Mouse (Mus musculus) cerebellum, postnatal 36 days (tissue): ENCODE data around the gene Kif6.

Source experiments
- DNase-seq, 2 experiments: peaks; one replicate each; pipeline ENCODE4 v3.0.0; 2021 to 2022; ENCODE audit warnings: mixed read lengths in 2 of 2

Kif6 gene

DNA sequence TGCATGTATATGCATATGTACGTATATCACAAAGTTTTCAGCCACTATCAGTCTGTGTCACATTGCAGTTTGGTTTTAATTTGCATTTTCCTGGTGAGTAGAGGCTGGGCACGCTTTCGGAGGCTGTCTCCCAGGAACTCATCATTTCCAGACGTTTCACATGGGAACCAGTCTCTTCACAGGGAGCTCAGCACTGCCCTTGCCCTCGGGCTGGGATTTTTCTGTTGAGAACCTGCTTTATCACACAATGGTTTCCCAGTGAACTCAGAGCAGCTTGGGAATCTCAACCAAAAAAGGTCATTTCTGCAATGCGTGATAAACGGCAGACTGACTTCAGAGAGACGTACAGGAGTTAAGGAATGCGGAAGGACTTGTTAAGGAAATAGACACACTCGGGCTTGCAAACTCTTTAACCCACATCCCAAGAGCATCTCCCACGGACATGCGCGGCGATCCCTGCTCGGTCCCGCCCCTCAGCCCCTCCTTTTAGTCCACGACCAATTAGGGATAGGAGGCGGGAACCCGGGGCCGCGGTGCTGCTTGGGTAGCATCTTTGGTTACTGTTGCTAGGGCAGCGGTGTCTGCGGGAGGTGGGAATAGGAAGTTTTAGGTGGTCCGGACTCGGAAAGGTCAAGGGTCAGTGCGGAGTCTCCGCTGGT is at the start of gene Kif6:
Gene Kif6 (plus strand): TSS at position 560 of the 659 bp plus-strand sequence.
- DNase-seq = peak; percentile 76 to 81

DNA sequence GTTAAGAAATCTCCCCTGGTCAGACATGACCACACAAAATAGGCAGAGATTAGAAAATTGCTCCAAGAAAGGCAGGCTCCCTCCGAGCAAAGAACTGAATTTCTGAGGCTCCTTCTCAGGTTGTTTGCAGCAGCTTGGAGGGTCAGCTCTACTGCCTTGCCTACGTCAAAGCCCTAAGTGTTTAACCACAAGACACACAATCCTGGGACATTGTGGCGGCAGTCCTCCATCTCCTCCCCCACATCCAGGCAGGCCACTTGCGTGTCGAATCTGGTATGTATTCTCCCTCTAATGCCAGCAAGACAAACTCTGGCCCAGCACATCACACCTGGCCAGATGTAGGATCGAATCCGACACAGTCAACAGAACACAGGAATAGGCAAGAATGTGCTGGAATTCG is 46.2 kb upstream of the Kif6 start:
- no peak for DNase-seq

DNA sequence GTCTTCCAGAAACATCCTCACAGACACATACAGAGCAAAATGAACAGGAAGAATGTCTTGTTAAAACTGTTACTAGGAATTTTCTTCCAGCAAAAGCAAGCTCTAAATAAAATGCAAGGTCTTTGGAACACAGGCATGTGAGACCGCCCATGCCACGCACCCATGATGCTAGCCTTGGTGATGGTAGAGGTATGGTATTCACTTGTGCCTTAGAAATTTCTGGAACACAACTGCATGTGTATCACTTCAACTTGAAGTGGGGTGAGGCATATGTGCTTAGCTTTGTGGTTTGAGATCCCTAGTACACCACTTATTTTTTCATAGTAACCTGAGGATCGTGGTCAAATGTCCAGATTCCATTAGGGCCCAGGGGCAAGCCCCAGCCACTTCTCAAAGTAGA is 37.6 kb upstream of the Kif6 start:
- DNase-seq = no peak

DNA sequence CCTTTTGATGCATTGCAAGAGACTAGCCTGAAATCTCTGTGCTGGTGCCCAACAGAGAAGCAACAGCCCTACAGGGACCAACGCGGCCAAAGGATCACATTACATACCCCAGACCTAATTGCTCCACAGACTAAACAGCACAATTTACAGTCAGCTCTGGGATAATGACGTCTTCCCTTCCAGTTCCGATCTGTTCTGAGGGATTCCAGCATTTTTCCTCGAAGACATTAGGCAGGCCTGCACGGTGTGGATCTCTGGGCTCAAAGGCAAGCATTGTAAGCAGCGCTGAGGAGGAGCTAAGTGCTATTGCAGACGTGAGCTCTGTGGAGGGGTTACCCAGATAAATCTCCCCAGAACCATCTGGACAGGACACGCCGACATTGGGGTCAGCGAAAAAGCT is 32.5 kb upstream of the Kif6 start:
- DNase-seq = no peak

DNA sequence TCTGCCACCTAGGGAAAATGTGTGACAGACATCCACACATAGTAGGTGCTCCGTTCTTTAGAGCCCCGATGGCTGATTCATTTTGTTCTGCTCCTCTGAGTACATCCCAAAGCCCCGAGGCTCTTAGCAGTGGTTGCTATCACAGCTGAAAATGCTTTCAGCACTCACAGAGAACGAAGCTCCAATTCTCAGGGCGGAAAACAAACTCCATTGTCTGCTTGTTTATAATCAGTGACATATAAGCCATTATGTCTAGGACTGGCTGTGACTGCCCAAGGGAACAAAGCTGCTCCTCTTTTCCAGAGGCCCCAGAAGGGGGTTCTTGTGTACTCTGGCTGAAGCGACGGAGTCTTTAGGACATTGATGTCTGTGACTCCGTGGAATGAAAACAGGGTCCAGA is 24.9 kb upstream of the Kif6 start:
- no peak for DNase-seq

DNA sequence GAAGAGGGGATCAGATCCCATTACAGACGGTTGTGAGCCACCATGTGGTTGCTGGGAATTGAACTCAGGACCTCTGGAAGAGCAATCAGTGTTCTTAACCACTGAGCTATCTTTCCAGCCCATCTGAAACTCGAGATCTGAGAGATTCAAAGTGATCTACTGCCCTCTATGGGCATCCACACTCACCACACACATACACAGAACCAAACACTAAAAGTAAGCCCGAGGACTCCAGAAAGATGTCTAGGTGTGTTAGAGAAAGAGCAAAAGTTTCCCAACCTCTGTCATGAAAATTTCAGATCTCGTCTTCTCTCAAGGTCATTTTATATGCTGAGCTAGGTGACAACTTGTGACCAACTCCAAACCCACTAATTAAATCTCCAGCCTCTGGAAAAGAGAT is 9.5 kb upstream of the Kif6 start:
- DNase-seq = no peak

DNA sequence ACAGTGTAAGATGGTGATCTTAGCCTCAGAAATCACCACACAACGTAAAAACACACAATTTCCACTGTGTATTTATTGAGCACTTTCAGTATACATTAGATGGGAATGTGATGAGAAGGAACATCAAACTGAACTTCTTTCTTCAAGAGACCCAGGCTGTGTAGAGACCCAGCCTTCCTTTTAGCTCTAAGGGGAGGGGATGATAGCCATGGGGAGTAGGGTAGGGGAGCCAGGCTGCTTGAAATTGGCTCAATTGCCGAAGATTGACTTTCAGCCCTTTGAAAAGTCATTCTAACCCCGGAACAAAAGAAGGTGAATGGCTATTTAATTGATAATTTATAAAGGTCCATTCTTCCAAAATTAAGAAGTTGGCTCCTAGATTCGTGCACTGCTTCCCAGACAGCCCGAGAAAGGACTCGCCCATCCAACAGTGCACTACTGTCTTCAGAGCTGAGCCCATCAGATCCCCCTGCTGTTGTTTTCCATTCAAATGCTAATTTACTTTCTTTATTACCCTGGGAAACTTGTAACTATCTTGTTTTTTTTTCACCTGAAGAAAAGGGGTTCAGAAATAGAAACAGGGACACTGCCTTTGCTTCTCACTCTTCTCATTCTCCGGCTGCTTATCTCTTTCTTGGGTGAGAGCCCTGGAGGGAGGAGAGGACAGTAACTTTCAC is 7.4 kb upstream of the Kif6 start:
- DNase-seq = no peak

DNA sequence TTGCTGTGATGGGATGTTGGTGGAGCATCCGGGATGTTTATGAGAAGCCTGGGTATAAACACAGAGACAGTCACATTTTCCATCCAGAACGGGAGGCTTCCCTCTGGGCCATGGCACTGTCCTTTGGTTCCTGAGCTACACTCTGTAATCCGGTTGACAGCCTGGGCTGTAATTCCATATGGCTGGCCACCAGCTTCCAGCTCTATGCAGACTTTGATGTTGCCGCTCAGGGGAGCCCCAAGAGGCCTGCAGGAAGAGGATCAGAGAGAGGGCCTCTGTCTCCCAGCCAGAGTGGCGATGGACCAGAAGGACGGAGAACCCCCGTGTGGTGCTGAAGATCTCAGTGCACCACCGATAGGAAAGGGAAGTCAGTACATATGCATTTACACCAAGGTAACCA is 4.6 kb upstream of the Kif6 start:
- peak; percentile 18 to 19 for DNase-seq

DNA sequence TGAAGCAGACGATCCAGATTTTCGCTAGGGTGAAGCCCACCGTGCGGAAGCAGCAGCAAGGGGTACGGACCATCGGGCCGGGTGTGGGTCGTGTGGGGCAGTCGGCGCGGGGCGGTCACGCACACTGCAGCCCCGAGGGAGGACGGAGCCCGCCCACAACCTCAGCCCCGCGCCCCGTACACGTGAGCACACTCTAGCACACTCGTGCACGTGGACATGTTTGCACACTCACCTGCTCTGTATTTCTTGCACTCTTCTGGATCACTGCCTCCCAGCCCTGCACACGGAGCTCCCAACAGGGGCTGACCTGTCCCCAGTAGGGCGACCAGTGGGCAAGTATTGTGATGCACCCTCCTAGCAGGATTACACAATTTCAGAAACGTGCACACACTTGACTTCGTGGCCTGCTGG is 310 bp downstream of the Kif6 start:
- DNase-seq = no peak

DNA sequence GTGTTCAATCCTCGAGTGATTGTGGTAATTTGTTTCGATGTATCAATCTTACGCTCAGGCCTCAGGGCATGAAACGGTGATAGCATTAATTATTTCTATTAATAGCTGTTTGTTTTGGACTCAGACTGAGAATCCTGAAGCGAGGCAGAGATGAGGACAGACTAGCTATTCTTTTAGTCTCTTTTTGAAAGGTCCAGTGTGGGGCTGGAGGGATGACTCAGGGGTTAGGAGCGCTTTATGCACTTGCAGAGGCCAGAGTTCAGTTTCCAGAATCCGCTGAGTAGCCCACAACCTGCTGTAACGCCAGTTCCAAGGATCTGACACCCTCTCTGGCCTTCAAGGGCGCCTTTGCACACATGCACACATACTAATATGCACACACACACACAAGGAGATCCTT is 9.6 kb downstream of the Kif6 start:
- no peak for DNase-seq

DNA sequence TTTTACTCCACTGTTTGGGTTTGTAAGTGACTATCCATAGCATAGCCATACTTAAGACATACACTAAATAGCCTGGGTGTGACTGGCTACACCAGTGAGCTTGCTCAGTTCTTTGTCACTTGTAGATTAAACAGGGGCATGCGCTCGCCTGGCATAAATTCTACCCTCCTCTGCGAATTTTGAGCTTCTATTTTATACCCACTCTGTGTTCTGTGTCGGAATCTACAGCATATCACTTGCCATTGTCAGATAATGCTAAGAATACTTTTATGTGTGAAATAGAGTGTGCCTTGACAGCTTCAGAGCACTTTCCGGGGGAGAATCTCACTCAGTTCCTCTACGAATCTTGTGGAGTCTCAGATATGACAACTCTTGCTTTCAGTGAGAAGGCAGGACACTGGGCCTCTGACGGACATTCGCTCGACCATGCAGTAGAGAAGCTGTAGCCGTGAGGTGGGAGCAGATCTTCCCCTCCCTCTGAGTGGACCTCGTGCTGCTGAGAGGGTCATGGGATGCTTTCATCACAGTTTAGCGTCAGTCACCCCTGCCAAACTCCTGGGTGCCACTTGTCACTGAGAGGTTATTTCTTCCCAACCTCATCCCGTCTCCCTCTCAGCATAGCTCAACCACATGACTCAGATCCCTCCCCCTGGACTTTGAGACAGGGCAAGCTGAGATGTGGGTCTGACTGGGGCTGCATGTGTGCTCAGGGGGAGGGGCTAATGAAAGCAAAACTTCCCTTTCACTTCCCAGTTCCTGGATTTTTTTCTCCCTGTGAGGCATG is 12.3 kb downstream of the Kif6 start:
- DNase-seq = no peak

DNA sequence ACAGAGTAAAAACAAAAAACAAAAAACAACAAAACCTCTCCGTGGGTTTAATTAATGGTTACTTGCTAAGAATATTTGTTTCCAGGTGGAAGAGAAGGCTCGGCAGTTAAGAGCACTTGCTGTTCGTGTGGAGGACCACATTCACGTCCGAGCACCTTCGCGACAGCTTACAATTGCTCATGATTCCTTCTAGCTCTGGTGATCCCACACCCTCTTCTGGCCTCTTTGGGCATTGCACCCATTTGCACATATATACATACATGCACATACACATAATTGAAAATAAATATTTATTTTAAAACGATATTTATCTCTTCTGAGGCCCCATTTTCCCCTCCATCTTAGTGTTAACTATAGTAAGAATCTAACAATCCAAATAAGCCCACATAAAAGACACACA is 13.9 kb downstream of the Kif6 start:
- DNase-seq = no peak

DNA sequence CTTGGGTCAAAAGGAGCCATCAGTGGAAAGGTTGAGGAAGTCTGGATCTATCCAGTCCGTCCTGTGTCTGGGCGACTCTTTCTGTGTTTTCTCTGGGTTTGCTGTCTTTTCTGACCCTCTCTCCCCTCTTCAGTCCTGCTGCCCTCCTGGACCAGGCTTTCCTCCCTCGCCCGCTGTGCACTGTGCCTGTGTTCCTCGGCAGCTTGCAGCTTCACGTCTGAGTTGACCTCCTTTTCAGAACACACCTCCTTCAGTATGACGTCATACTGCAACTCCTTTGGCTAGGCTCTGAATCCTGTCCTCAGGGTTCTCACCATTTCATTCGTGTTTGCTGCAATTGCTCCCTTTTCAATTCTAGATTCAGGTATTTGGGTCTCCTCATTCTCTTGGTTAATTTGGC is 18.1 kb downstream of the Kif6 start:
- DNase-seq = peak; percentile 57 to 59

DNA sequence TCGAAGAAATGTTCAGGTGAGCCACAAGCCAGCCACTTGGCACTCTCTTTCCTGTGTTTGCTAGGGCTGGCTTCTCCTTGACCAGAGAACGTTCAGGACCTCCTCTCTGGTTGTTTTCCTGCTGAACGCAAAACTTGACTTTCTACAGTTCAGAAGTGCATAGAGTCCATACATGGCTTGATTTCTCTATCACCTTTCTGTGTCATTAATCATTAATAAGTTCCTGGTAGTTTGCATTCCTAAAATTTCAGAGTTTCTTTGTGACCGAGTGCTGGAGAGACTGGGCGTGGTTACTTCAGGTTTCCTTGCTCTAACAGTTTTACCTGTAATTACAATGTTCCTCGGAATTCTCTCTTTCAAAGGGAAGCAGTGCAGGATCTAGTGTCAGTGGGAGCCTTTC is 27.0 kb downstream of the Kif6 start:
- DNase-seq = no peak

DNA sequence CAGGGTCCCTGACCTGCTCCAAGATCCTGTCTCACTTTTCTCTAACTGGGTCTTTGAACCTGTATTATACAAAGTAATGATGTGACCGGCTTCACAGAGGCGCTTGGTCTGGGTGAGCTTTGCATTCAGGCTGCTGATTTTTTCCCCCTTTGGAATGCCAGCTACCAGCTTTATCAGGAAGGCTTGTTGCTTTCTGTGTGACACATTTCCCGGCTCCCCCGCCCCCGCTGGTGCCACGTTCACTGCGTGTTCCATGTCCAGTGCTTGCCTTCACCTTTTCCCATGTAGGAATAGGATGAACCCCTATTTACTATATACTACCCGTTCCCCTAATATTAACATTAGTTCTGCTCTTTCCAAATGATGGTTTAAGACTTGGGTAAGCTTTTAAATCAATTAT is 27.4 kb downstream of the Kif6 start:
- no peak for DNase-seq

DNA sequence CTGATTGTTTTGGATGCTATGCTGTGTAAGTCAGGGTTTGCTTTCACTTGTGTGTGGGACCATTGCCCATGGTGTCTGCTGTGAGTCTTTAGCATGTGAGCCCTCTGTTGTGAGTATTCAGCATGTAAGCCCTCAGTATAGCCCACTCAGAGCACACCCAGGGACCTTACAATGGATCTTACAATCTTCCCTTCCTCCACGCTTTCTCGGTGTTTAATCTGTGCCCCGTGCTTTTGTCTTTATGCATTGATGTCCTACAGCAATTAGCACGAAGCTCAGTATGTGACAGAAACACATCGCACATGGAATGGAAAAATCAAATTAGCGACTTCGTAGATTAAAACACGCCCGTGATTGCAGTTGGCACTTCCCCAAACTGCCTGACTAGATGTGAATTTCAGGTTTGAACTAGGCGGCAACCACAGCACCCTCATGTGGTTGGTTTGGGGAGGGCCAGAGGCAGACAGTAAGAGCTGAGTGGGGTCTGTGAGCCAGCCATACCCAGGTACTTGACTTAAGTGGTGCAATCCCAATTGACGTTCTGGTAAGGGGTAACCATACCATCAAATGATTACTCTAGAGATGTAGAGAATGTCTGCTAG is 28.1 kb downstream of the Kif6 start:
- DNase-seq = peak; percentile 46 to 49

DNA sequence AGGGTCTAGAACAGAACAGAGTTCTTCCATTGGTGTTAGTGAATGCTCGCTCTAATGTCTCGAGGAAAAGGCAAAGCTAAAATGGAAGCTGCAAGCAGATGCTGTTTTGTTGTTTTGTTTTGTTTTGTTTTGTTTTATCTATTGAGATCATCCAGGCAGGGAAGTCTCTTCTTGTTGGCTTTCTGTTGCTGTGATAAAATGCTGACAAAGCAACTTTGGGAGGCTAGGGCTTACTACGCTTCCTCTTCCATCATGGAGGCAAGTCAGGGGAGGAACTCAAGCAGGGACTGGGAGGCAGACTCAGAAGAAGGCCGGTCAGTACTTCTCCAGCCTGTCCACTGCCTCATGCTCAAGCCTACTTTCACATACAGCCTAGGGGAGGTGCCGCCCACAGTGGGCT is 31.3 kb downstream of the Kif6 start:
- DNase-seq = no peak

DNA sequence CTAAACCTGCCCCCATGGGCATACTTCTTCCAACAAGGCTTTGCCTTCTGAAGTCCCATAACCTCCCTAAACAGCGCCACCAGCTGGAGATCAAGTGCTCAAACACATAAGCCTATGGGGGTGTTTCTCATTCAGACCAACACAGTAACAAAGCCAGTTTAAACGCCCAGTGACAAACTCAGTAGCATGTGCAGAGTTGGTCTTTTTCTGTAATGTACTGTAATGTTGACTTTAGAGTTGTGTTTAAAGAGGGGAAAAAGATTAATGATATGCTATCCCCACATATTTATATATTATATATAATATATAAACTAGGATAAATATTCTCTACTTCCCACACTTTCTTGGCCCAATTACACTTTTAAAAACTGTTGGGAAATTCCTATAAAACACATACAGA is 34.0 kb downstream of the Kif6 start:
- no peak for DNase-seq

DNA sequence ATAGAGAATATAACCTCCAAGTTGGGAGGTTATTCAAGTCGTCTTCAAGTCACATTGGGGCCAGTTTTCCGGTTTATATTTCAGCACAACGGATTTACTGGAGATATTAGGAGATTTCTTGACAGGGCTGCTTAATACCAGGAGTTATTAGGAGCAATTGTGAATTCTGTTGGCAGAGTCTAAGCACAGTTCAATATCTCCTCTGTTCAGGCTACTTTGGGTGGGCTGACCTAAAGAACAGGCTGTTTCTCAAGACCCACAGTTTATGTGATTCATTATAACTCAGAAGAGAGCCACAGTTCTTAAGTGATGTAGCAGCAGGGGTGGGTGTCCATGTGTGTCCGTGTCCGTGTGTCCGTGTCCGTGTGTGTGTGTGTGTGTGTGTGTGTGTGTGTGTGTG is 34.5 kb downstream of the Kif6 start:
- DNase-seq = no peak

DNA sequence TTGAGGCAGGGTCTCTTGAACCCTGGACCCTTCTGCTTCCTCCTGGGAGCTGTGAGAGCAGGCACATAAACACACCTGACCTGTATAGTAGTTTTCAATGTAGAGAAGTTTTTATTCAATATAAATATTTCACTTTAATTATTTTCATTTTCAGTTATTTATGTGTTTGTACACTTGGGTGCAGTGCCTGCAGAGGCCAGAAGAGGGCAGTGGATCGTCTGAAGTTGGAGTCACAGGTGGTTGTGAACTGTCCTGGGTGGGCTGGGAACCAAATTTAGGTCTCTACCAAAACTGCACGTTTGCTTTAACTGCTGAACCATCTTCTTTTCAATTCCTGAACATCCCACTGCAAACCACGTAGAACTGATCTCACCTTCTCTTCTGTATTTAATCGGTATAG is 35.4 kb downstream of the Kif6 start:
- no peak for DNase-seq

DNA sequence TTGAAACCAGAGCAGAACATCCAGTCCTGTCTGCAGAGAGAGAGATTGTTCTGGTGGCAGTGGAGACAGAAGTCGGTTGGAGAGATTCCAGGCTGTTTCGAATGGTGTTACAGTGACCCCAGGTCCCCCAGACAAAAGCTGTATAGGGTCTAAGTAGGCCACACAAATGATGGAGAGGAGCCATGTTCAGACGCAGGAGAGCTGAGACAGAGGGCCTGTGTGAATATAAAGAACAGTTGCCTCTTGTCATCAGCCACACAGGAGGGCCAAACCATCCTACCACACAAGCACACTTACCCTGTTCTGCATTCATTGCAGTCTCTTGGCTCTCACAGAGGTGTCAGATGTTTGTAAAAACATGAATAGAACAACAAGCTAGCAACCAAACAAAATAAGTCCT is 37.4 kb downstream of the Kif6 start:
- DNase-seq = no peak

DNA sequence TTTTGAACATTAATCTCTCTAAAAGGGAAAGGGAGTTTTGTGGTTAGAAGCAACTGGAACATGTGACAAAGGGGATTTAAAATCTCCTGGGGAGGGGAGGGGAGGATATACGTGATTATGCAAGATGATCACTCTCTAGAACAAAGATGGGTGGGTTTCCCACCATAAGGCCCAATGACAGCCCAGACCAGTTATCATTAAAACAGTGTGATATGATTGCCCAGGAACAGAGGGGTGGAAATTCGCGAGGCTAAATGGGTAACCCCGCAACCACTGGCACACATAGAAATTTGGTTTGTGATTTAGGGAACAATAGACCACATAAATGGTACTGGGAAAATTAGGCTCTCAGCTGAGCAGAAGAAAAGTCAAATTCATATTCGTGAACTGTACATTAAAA is 37.9 kb downstream of the Kif6 start:
- no peak for DNase-seq

DNA sequence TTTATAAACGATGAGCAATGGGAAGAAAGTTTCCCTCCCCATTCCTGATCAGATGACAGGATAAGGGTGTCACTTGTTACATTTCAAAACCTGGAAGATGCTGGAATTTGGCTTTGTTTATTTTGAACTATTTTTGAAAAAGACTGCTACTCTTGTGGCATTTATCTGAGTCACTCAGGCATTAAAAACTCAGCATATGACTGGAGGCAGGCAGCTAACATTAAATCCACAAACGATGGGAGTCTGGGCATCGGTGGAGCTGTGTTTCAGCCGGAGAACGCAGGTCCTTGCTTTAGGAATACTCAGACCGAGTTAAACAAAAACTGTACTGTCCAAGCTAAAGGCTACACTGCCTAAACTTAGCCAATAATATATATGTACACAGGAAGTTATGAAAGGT is 46.7 kb downstream of the Kif6 start:
- DNase-seq = no peak

DNA sequence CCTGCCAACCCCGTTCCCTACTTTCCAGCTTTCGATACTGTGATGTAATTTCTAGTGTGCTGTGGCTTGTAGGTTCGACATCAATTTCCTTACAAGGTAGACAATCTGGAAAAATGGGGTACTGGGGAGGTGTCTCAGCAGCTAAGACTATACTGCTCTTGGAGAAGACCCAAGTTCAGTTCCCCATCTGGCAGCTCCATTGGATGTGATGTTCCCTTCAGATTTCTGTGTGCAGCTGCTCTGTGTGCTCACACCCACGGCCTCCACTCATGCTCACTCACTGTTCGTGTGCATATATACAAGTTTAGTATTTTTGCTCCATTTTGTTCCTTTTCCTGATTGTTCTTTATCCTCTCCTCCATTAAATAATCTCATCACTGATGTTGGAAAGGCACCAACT is 51.8 kb downstream of the Kif6 start:
- DNase-seq = no peak
